Mouse (Mus musculus) myocyte (in vitro differentiated cells): ENCODE measurements around the gene Prkacb. TPM values are rescaled to one million over a fixed set of nuclear protein-coding genes. Genes with fewer than 3 reads are reported as not detected.
A peak's percentile ranks its signal among the peaks of the same experiment; 100 is the strongest.
"Not testable (repeated sequence)": the region's sequence is repeated elsewhere in the genome, so short reads cannot be mapped to it uniquely, and the experiment has no call there.

Source experiments
- H3K27me3 ChIP-seq: one replicate; pipeline ENCODE4 v1.6.1; 2011; ENCODE audit not compliant: control insufficient read depth, insufficient read depth, insufficient read length
- H3K36me3 ChIP-seq: one replicate; pipeline ENCODE4 v1.6.1; 2011; ENCODE audit not compliant: control insufficient read depth, insufficient read depth
- H3K4me2 ChIP-seq: one replicate; pipeline ENCODE4 v1.6.1; 2011; ENCODE audit warnings: low read depth, control low read depth
- H3K4me3 ChIP-seq: one replicate; pipeline ENCODE4 v1.5.1; 2011; ENCODE audit warnings: mild to moderate bottlenecking, control low read depth, moderate library complexity
- H3K79me2 ChIP-seq: one replicate; pipeline ENCODE4 v1.6.1; 2011; ENCODE audit not compliant: control insufficient read depth, insufficient read depth
- H3ac ChIP-seq: one replicate; pipeline ENCODE4 v1.6.1; 2011; ENCODE audit not compliant: control insufficient read depth, insufficient read length
- CEBPB ChIP-seq: IDR thresholded peaks from 2 replicates; pipeline ENCODE4 v1.6.1; 2011; ENCODE audit warnings: mild to moderate bottlenecking, moderate library complexity; ENCODE audit not compliant: poor library complexity, insufficient read depth, severe bottlenecking
- E2F4 ChIP-seq: IDR thresholded peaks from one replicate; pipeline ENCODE4 v1.6.1; 2011; ENCODE audit warnings: mild to moderate bottlenecking, control low read depth, moderate library complexity; ENCODE audit not compliant: insufficient read depth
- MAX ChIP-seq: IDR thresholded peaks from one replicate; pipeline ENCODE4 v1.6.1; 2011; ENCODE audit warnings: low read depth, mild to moderate bottlenecking, control low read depth
- MYOD1 ChIP-seq, 3 experiments: IDR thresholded peaks; one replicate each; pipeline ENCODE4 v1.6.1; 2011; ENCODE audit warnings: control low read depth in 2 of 3, low read depth in 2 of 3, mild to moderate bottlenecking in 2 of 3, moderate library complexity in 1 of 3; ENCODE audit not compliant: insufficient read length in 2 of 3, control insufficient read depth in 1 of 3
- MYOG ChIP-seq, 3 experiments: IDR thresholded peaks; one replicate each; pipeline ENCODE4 v1.6.1; 2011; ENCODE audit warnings: control low read depth in 2 of 3, low read depth in 2 of 3, mild to moderate bottlenecking in 2 of 3; ENCODE audit not compliant: insufficient read length in 2 of 3, control insufficient read depth in 1 of 3, insufficient read depth in 1 of 3
- POLR2A ChIP-seq: IDR thresholded peaks from one replicate; pipeline ENCODE4 v1.6.1; 2011; ENCODE audit warnings: low read depth, mild to moderate bottlenecking, control low read depth, moderate library complexity; ENCODE audit not compliant: insufficient read length
- POLR2AphosphoS2 ChIP-seq: IDR thresholded peaks from one replicate; pipeline ENCODE4 v1.6.1; 2011; ENCODE audit warnings: low read depth, control low read depth; ENCODE audit not compliant: insufficient read length
- REST ChIP-seq: IDR thresholded peaks from one replicate; pipeline ENCODE4 v1.6.1; 2011; ENCODE audit warnings: mild to moderate bottlenecking, control low read depth, moderate library complexity; ENCODE audit not compliant: insufficient read depth, insufficient read length
- SRF ChIP-seq: IDR thresholded peaks from one replicate; pipeline ENCODE4 v1.6.1; 2011; ENCODE audit warnings: low read depth; ENCODE audit not compliant: control insufficient read depth, insufficient read length
- TCF12 ChIP-seq: IDR thresholded peaks from one replicate; pipeline ENCODE4 v1.6.1; 2011; ENCODE audit warnings: mild to moderate bottlenecking, control low read depth; ENCODE audit not compliant: poor library complexity, insufficient read depth, severe bottlenecking
- TCF3 ChIP-seq: IDR thresholded peaks from one replicate; pipeline ENCODE4 v1.6.1; 2011; ENCODE audit warnings: low read depth, control low read depth; ENCODE audit not compliant: insufficient read length
- USF1 ChIP-seq: IDR thresholded peaks from one replicate; pipeline ENCODE4 v1.6.1; 2011; ENCODE audit warnings: low read depth, mild to moderate bottlenecking, control low read depth, moderate library complexity
- polyA plus RNA-seq: library from polyadenylated mRNA; unstranded; fragments of >200 nt; fragmentation: generic; extraction: Trizol; gene quantifications from one replicate; pipeline ENCODE4 v1.2.1, GENCODE M21; 2012; ENCODE audit warnings: missing spikeins

The Prkacb gene
- polyA plus RNA-seq, 1 experiment: 19.6 TPM

DNA sequence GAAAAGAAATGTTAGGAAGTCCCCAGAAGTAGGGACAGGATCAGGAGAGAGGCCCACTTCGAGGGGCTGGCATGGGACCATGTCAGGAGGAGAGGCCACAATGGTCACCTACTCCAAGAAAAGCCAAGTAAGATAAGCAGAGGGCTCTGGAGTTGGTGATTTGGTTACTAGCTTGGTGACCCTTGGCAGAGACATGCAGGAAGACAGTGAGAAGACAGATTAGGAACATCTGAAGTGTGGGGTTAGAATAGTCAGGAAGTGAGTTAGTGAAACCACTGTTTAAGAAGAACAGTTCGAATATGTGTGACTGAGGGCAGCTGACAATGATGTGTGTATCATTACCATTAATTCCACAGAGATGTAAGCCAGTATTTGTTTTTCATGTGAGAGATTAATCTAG lies 58.5 kb downstream of the Prkacb start:
- H3ac ChIP-seq: no peak overlapping the region
- peaks cover 29% of the 10 kb centered on the region for H3K36me3 ChIP-seq
- no peak overlapping the region for H3K4me2 ChIP-seq
- H3K79me2 ChIP-seq: peaks cover 8% of the 10 kb centered on the region
- H3K27me3 ChIP-seq: no peaks in the 10 kb centered on the region
- no peak overlapping the region for H3K4me3 ChIP-seq
- no peak for TF ChIP-seq MYOD1 (IDR thresholded peaks at IDR 0.05; ENCODE audit: control insufficient read depth in 1 of 3, insufficient read length in 2 of 3, low read depth in 2 of 3)
- no peak for TF ChIP-seq REST
- no peak for TF ChIP-seq MAX
- TF ChIP-seq SRF: no peak
- no peak for TF ChIP-seq CEBPB
- TF ChIP-seq MYOG (IDR thresholded peaks at IDR 0.05; ENCODE audit: control insufficient read depth in 1 of 3, insufficient read depth in 1 of 3, insufficient read length in 2 of 3, low read depth in 2 of 3): no peak
- TF ChIP-seq POLR2A: no peak
- no peak for TF ChIP-seq USF1
- TF ChIP-seq TCF12: no peak
- TF ChIP-seq POLR2AphosphoS2: no peak
- no peak for TF ChIP-seq TCF3
- TF ChIP-seq E2F4: no peak

DNA sequence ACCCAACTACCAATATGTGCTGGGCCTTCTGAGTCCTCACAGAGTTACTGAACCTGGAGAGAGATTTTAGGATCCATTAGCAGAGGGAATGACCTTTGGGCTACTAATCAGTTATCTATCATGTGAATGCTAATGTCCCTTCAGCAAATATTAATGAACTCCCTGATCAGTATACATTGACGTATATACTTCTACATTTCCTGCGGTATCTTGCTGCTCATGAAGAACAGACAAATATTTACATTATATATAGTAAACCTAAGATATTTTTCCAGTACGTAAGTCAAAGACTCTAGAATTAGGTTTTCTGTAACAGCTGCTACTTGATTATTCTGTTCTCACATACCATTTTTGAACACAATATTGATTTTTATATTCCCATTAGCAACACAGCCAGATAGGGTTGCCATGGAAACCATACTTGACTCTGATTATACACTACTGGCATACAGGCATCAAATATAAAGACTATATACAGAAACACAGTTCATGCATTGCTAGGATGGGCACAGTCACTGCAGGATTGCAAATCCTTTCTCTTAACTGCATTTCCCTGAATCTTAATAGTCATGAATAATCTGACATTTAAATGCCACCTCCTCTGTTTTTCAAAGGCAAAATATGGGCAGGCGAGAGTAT lies 71.1 kb downstream of the Prkacb start:
- Histone ChIP-seq H3K79me2 (no peaks in the 10 kb centered on the region), H3K4me3 (no peak overlapping the region), H3K4me2 (no peak overlapping the region), H3K27me3 (no peaks in the 10 kb centered on the region), H3ac (no peak overlapping the region), H3K36me3 (peaks cover 21% of the 10 kb centered on the region)
- TF ChIP-seq MYOD1 (IDR thresholded peaks at IDR 0.05; ENCODE audit: control insufficient read depth in 1 of 3, insufficient read length in 2 of 3, low read depth in 2 of 3): no peak
- TF ChIP-seq MYOG (IDR thresholded peaks at IDR 0.05; ENCODE audit: control insufficient read depth in 1 of 3, insufficient read depth in 1 of 3, insufficient read length in 2 of 3, low read depth in 2 of 3): no peak
- TF ChIP-seq CEBPB: no peak
- no peak for TF ChIP-seq E2F4

DNA sequence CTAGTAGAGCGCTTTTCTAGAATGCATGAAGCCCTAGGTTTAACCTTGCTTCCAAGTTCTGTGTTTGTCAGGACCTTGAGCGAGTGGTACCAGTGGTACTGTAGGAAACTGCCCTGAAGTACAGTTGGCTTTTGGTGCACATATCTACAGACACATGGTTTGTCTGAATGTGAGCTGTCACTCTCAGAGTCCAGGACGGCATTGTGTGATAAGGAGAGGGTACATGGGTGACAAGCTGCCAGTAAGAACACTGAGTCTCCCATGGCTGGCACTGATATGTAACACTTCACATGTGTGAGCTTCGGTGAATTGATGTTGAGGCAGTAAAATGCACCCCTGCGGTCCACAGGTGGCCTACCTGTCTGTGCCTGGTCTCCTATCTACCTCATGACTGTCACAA lies 71.6 kb downstream of the Prkacb start:
- Histone ChIP-seq H3K79me2 (no peaks in the 10 kb centered on the region), H3K36me3 (peaks cover 21% of the 10 kb centered on the region), H3K4me2 (no peak overlapping the region), H3K27me3 (no peaks in the 10 kb centered on the region), H3ac (no peak overlapping the region), H3K4me3 (no peak overlapping the region)
- no peak for TF ChIP-seq REST
- no peak for TF ChIP-seq MYOG (IDR thresholded peaks at IDR 0.05; ENCODE audit: control insufficient read depth in 1 of 3, insufficient read depth in 1 of 3, insufficient read length in 2 of 3, low read depth in 2 of 3)
- no peak for TF ChIP-seq SRF
- no peak for TF ChIP-seq MYOD1 (IDR thresholded peaks at IDR 0.05; ENCODE audit: control insufficient read depth in 1 of 3, insufficient read length in 2 of 3, low read depth in 2 of 3)
- no peak for TF ChIP-seq TCF12

DNA sequence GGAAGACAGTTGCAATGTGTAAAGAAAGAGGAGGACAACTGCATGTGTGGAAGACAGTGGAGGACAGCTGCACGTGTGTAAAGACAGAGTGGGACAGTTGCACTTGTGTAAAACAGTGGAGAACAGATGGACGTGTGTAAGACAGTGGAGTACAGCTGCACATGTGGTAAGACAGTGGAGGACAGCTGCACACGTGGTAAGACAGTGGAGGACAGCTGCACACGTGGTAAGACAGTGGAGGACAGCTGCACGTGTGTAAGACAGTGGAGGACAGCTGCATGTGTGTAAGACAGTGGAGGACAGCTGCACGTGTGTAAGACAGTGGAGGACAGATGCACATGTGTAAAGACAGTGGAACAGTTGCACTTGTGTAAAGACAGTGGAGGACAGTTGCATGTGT lies 76.6 kb downstream of the Prkacb start:
- TF ChIP-seq TCF3: peak; percentile 68
- peak in 2 of 3 experiments; percentile 68 to 83 for TF ChIP-seq MYOG (IDR thresholded peaks at IDR 0.05; ENCODE audit: control insufficient read depth in 1 of 3, insufficient read depth in 1 of 3, insufficient read length in 2 of 3, low read depth in 2 of 3)
- peak in 2 of 3 experiments; percentile 77 to 78 for TF ChIP-seq MYOD1 (IDR thresholded peaks at IDR 0.05; ENCODE audit: control insufficient read depth in 1 of 3, insufficient read length in 2 of 3, low read depth in 2 of 3)
- not testable (repeated sequence) for H3ac ChIP-seq, H3K79me2 ChIP-seq, H3K4me3 ChIP-seq, H3K27me3 ChIP-seq, H3K4me2 ChIP-seq
- H3K36me3 ChIP-seq: peaks cover 14% of the 10 kb centered on the region

DNA sequence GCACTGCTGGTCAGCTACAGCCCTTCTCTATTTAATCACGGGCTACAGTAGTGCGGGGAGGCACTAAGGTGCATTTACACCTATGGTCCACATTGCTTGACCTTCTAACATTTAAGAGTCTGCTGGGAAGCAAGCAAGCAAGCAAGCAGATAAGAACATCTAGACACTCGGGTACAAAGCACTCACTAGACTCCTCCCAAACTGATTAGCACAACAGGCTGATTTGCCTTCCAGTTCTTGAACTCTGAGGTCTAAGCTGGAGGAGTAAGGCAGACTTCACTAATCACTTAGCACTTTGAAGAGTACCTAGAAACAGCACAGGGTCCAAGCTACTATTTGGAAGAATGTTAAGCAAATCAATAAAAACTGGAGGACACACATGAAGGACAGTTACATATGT lies 77.1 kb downstream of the Prkacb start:
- peaks cover 19% of the 10 kb centered on the region for H3K36me3 ChIP-seq
- H3K4me3 ChIP-seq: no peak overlapping the region
- H3K4me2 ChIP-seq: no peak overlapping the region
- H3K27me3 ChIP-seq: no peaks in the 10 kb centered on the region
- no peaks in the 10 kb centered on the region for H3K79me2 ChIP-seq
- TF ChIP-seq TCF3 (no peak), USF1 (no peak), E2F4 (no peak), TCF12 (no peak), POLR2AphosphoS2 (no peak), MYOD1 (IDR thresholded peaks at IDR 0.05; ENCODE audit: control insufficient read depth in 1 of 3, insufficient read length in 2 of 3, low read depth in 2 of 3) (no peak), MYOG (IDR thresholded peaks at IDR 0.05; ENCODE audit: control insufficient read depth in 1 of 3, insufficient read depth in 1 of 3, insufficient read length in 2 of 3, low read depth in 2 of 3) (no peak)
- H3ac ChIP-seq: no peak overlapping the region
